In the genomic region with DNA sequence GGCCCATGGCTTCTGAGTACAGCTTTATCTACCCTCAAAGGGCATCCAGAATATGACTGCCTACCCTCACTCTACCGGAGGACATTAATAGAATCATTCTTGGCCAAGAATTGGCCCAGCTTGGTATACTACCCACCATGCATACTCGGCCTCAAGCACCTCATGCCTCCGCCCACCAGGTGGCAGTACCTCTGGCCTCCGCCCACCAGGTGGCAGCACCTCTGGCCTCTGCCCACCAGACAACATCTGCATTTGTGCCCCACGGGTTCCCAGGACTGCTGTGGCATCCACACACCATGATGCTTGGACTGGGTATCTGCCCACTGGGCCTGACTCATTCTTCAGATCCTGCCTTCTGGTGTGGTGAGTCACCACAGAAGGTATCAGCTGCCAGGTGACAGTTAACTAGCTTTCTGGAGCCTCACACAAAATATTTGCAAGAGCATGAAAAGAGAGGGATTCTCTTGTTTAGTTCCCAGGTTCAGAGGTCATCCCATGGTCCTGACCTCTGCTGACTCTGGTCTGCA, we compare ENCODE assay signal across 14 mouse cellular contexts.
DNase-seq lines count a peak whose midpoint lies in the region; ATAC-seq and TF ChIP-seq lines count a peak whose summit lies in the region.
"Had no signal": no experiment of that assay in that cellular context is flagged by ENCODE, and none has a peak within 500 bp of the region (broad histone marks: within the 10 kb centered on the region; RNA-seq: fewer than 3 reads in every experiment).

No protein-coding gene starts in this region.

- in situ Hi-C loops in Patski (cut with MboI; ENCODE audit: low pct_unique_long_range_greater_than_20kb) = no loop called here

- H3K27me3 ChIP-seq in hindbrain, postnatal 0 days (ENCODE audit: insufficient read depth, low read length) = no peaks in the 10 kb centered on the region
- H3K27me3 ChIP-seq in hindbrain, embryonic 13.5 days = 0 out of 2 replicates have a peak, but pooled peaks cover 3% of the 10 kb centered on the region
- H3K27me3 ChIP-seq in Patski = no peaks in the 10 kb centered on the region
- H3K27me3 ChIP-seq: embryonic facial prominence, embryonic 15.5 days; liver, embryonic 15.5 days had no signal

- no peak for TF ChIP-seq POLR2A in olfactory bulb, adult 2 months (IDR thresholded peaks at IDR 0.05; ENCODE audit: insufficient read depth, low read depth, low read length)

- H3K4me3 ChIP-seq in hindbrain, postnatal 0 days (ENCODE audit: low read length) = no peak overlapping the region
- H3K4me3 ChIP-seq in hindbrain, embryonic 13.5 days = no peak overlapping the region
- no peak overlapping the region for H3K4me3 ChIP-seq in olfactory bulb, adult 2 months (ENCODE audit: insufficient read depth, low read depth, low read length)
- H3K4me3 ChIP-seq: embryonic facial prominence, embryonic 15.5 days; hindbrain, embryonic 10.5 days; liver, embryonic 15.5 days had no signal

- no peaks in the 10 kb centered on the region for H3K36me3 ChIP-seq in hindbrain, postnatal 0 days (ENCODE audit: insufficient read depth, low read length)
- no peaks in the 10 kb centered on the region for H3K36me3 ChIP-seq in hindbrain, embryonic 13.5 days
- H3K36me3 ChIP-seq: embryonic facial prominence, embryonic 15.5 days; hindbrain, embryonic 10.5 days; liver, embryonic 15.5 days had no signal

- H3K9me3 ChIP-seq in hindbrain, postnatal 0 days (ENCODE audit: low read length) = no peaks in the 10 kb centered on the region
- H3K9me3 ChIP-seq in hindbrain, embryonic 13.5 days = 0 out of 2 replicates have a peak, but pooled peaks cover 7% of the 10 kb centered on the region
- H3K9me3 ChIP-seq: embryonic facial prominence, embryonic 15.5 days; hindbrain, embryonic 10.5 days; liver, embryonic 15.5 days had no signal

- ATAC-seq in hindbrain, postnatal 0 days = no peak
- no peak for ATAC-seq in hindbrain, embryonic 13.5 days (ENCODE audit: low FRiP score)
- peak; percentile 55 for ATAC-seq in Patski
- ATAC-seq: midbrain, embryonic 16.5 days had no signal

- H3K27ac ChIP-seq in hindbrain, postnatal 0 days = no peak overlapping the region
- no peak overlapping the region for H3K27ac ChIP-seq in hindbrain, embryonic 13.5 days
- H3K27ac ChIP-seq in olfactory bulb, adult 2 months (ENCODE audit: insufficient read depth, low read depth, low read length) = no peak overlapping the region
- H3K27ac ChIP-seq: embryonic facial prominence, embryonic 15.5 days; hindbrain, embryonic 10.5 days; liver, embryonic 15.5 days had no signal

- peak; percentile 49 for TF ChIP-seq CTCF in hindbrain, postnatal 0 days (IDR thresholded peaks at IDR 0.05; ENCODE audit: low read depth)
- TF ChIP-seq CTCF in Patski (IDR thresholded peaks at IDR 0.05) = no peak
- TF ChIP-seq CTCF in olfactory bulb, adult 2 months (IDR thresholded peaks at IDR 0.05; ENCODE audit: insufficient read depth, low read depth, low read length) = peak; percentile 24; the same call in 1 of the 2 replicates

- POLR2A ChIA-PET in Patski (lab: Charles Lee) = no interaction called here

- H3K9ac ChIP-seq in hindbrain, postnatal 0 days (replicated peaks; ENCODE audit: low read length) = no peak overlapping the region
- no peak overlapping the region for H3K9ac ChIP-seq in hindbrain, embryonic 13.5 days
- H3K9ac ChIP-seq: embryonic facial prominence, embryonic 15.5 days; liver, embryonic 15.5 days had no signal

- no peak overlapping the region for H3K4me2 ChIP-seq in hindbrain, postnatal 0 days (ENCODE audit: low read depth, low read length)
- no peak overlapping the region for H3K4me2 ChIP-seq in hindbrain, embryonic 13.5 days
- H3K4me2 ChIP-seq: embryonic facial prominence, embryonic 15.5 days; liver, embryonic 15.5 days had no signal

- WGBS in hindbrain, postnatal 0 days = 93% methylated on average over 5 of the region's 5 CpGs
- 88% methylated on average over 5 of the region's 5 CpGs for WGBS in hindbrain, embryonic 13.5 days
- WGBS in olfactory bulb, adult 2 months = 91% methylated on average over 5 of the region's 5 CpGs

- CTCF ChIA-PET in Patski (lab: Charles Lee) = interaction anchor here (0.8 to 1.6 kb wide), 5 partner anchors 10 to 202 kb away, joined by 3 to 4 read pairs (median 3); no protein-coding TSS in a partner anchor

- peaks cover 5% of the 10 kb centered on the region; the same call in 1 of the 2 replicates for H3K4me1 ChIP-seq in hindbrain, postnatal 0 days (ENCODE audit: insufficient read depth, low read length)
- H3K4me1 ChIP-seq in hindbrain, embryonic 13.5 days (replicated peaks) = peaks cover 6% of the 10 kb centered on the region
- H3K4me1 ChIP-seq in olfactory bulb, adult 2 months (ENCODE audit: control insufficient read depth, insufficient read depth, low read length) = peaks cover 6% of the 10 kb centered on the region; the same call in 1 of the 2 replicates
- H3K4me1 ChIP-seq: liver, embryonic 15.5 days had no signal

- no peak for DNase-seq in hindbrain, postnatal 0 days (ENCODE audit: low spot score)
- peak; percentile 54 for DNase-seq in right cerebral cortex, postnatal 25 days
- no peak for DNase-seq in right cerebral cortex, postnatal 14 days
- no peak for DNase-seq in Patski (ENCODE audit: low read depth, low spot score)
- DNase-seq in gastrocnemius, postnatal 10 days = no peak
- no peak for DNase-seq in cerebellum, postnatal 14 days
- DNase-seq: cerebellum, adult 11 months; thymus, postnatal 14 days had no signal
